Mouse (Mus musculus) stomach, embryonic 16.5 days (tissue): ENCODE measurements at regions not wholly inside any gene's neighbourhood (a gene's known extent, or its start where the extent isn't known, plus 50 kb on each side); places are given as distances from the start of the nearest gene placed in this dataset.

Experiments used
- ATAC-seq: fragments of 200-750 bp; cut with Nextera tagmentation; 2 replicates; pipeline ENCODE4 v1.8.0; 2017; ENCODE audit warnings: moderate number of reproducible peaks, moderate TSS enrichment; ENCODE audit not compliant: insufficient read depth, low FRiP score
- H3K27ac ChIP-seq: fragments of 300-500 bp; sonication (generic); 2 replicates; pipeline ENCODE4 v1.5.1; 2014; ENCODE audit warnings: low read length
- H3K27me3 ChIP-seq: fragments of 300-500 bp; sonication (generic); 2 replicates; pipeline ENCODE4 v1.6.1; 2014; ENCODE audit warnings: low read length, control low read depth, mixed read lengths; ENCODE audit not compliant: control insufficient read depth, insufficient read depth
- H3K36me3 ChIP-seq: fragments of 300-500 bp; sonication (generic); 2 replicates; pipeline ENCODE4 v1.6.1; 2014; ENCODE audit warnings: low read length; ENCODE audit not compliant: control insufficient read depth, insufficient read depth
- H3K4me1 ChIP-seq: fragments of 300-500 bp; sonication (generic); 2 replicates; pipeline ENCODE4 v1.6.1; 2014; ENCODE audit warnings: low read length, control low read depth, mixed read lengths; ENCODE audit not compliant: control insufficient read depth, insufficient read depth
- H3K4me2 ChIP-seq: fragments of 300-500 bp; sonication (generic); 2 replicates; pipeline ENCODE4 v1.6.1; 2014; ENCODE audit warnings: low read depth, low read length, mixed read lengths
- H3K4me3 ChIP-seq: fragments of 300-500 bp; sonication (generic); replicated peaks from 2 replicates; pipeline ENCODE4 v1.5.1; 2014; ENCODE audit warnings: mild to moderate bottlenecking, low read length
- H3K9ac ChIP-seq: fragments of 300-500 bp; sonication (generic); 2 replicates; pipeline ENCODE4 v1.6.1; 2014; ENCODE audit warnings: low read length
- H3K9me3 ChIP-seq: fragments of 300-500 bp; sonication (generic); replicated peaks from 2 replicates; pipeline ENCODE4 v1.6.1; 2016; ENCODE audit warnings: low read length, control low read depth; ENCODE audit not compliant: control insufficient read depth
- WGBS: fragments of 180-500 bp; shearing (Covaris S2); extraction: QIAGEN DNeasy Blood & Tissue Kit; methylation state at CpG from one replicate; pipeline ENCODE4 v1.1.7; 2014; 5-methylcytosine and 5-hydroxymethylcytosine counted together

DNA sequence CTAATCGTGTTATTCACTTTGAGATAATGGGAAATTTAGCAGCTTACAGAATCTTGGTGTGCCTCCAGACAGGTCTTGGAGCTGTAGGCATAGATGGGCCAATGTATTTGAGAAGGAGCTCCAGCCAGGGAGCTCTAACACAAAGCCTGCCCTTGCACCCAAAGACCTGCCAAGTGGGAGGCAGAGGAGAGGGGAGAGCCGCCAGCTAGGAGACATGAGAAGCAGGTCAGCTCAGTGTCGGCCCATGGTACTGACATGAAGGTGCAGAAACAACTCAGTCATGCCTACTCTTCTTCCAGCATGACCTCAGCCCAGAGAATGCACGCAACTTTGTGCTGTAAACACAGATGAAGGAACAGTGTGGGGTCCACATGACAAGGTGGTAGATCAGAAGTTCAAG is 128.8 kb downstream of the Ackr3 start:
- Histone ChIP-seq H3K27me3 (no peaks in the 10 kb centered on the region), H3K4me1 (peaks cover 9% of the 10 kb centered on the region; the same call in 1 of the 2 replicates), H3K9ac (no peak overlapping the region), H3K4me2 (no peak overlapping the region), H3K36me3 (no peaks in the 10 kb centered on the region), H3K27ac (no peak overlapping the region), H3K9me3 (no peaks in the 10 kb centered on the region), H3K4me3 (no peak overlapping the region)
- no peak for ATAC-seq
- 79% methylated on average over 4 of the region's 4 CpGs for WGBS

DNA sequence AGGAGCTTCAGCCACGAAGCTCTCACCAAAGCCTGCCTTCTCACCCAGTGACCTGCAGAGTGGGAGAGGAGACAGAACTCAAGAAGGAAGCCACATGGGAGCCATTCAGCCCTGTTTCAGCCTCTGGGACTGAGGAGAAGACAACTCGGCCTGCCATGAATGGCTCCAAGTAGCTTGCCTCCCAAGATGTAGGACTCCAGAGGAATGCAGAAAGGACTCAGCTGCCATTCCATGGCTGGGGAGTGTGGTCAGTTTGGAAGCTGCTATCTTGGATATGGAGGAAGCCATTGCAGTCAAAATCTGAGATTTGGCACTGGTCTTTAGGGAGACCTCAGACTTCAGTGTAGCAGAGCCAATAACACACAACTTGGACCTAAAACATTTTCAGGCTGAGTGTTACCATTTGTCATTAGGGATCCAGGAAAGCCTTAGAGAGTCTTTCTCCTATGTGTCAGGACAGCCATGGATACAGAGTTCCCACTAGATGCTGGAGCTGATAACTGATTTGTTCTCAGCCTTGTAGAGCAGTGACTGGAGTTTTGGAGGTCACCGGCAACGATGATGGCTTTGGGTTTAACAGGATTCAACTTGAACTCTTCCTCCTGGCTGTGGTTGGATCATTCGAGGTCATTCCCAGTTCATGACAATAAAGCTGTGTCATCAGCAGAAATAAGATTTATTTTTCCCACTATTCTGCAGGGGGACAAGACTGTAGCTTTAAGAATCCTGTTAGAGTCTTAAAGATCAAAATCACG is 130.1 kb downstream of the Ackr3 start:
- peak overlapping the region; percentile 21; the same call in 1 of the 2 replicates for H3K27ac ChIP-seq
- H3K9me3 ChIP-seq = no peaks in the 10 kb centered on the region
- no peak overlapping the region for H3K9ac ChIP-seq
- H3K4me2 ChIP-seq = no peak overlapping the region
- WGBS = 68% methylated on average over 6 of the region's 6 CpGs
- H3K36me3 ChIP-seq = no peaks in the 10 kb centered on the region
- H3K4me3 ChIP-seq = no peak overlapping the region
- H3K4me1 ChIP-seq = peaks cover 9% of the 10 kb centered on the region; the same call in 1 of the 2 replicates
- ATAC-seq = peak; percentile 19; the same call in 1 of the 2 replicates
- no peaks in the 10 kb centered on the region for H3K27me3 ChIP-seq

DNA sequence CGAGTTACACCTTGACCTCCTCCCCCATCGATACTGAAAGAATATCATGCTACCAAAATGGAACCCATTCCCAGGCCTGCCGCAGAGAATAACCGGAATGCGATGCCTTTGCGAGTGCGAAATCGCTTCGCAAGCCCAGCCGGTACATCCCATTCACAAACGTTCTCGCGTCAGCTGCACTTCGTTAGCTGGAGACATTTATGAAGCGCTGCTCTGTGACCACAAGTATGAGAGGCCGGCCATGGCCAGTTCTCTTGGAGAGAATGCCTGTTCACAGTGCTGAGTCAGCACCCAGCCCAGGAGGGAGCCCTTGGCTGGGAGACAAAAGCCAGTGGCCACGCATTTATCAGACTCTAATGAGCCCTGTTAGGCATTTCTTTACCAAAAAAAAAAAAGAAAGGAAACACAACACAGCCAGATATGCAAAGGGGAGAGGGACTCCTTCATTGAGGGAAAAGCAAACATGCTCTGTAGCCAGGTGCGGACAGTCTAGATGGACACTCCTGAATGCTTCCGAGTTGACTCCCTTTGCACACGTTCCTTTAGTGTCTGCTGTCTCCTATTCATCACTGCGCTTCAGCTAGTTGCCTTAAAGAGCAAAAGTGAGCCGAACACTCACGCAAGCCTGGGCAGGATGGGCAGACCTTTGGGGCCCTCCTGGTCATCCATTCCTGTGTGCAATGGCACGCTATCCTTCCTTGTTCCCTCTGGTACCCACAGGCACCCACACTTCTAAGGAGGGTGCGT is 131.4 kb downstream of the Ackr3 start:
- ATAC-seq = peak; percentile 74; the same call in 1 of the 2 replicates
- WGBS = 49% methylated on average over 25 of the region's 25 CpGs
- H3K27ac ChIP-seq = peak overlapping the region; percentile 30

DNA sequence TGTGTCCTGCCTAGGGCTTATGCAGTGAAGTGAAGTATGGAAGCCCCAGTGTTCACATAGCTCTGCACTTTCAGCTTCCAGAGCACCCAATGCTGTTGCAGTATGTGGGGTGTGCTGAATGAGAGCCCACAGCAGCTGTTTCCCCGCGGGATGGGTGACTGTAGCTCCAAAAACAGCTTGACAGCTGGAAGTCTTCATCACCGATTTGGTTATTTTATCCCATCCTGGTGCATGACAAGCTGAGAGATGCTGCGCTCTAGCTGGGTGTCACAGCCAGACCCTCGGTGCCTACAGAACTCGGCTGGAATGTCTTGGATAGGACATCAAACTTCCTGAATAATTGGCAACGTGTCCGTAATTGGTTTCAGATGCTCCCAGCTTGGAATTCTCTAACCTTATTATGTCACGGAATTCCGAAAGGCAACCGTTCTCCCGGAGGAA is 134.1 kb downstream of the Ackr3 start:
- H3K4me1 ChIP-seq = peaks cover 9% of the 10 kb centered on the region; the same call in 1 of the 2 replicates
- no peak overlapping the region for H3K4me3 ChIP-seq
- 51% methylated on average over 12 of the region's 12 CpGs for WGBS
- ATAC-seq = no peak
- H3K9ac ChIP-seq = no peak overlapping the region
- no peak overlapping the region for H3K4me2 ChIP-seq
- H3K9me3 ChIP-seq = 0 out of 2 replicates have a peak, but pooled peaks cover 2% of the 10 kb centered on the region
- H3K36me3 ChIP-seq = no peaks in the 10 kb centered on the region
- no peaks in the 10 kb centered on the region for H3K27me3 ChIP-seq
- H3K27ac ChIP-seq = no peak overlapping the region

More for the DNA sequence above, 131.4 kb downstream of the Ackr3 start:
- Histone ChIP-seq H3K9me3 (0 out of 2 replicates have a peak, but pooled peaks cover 1% of the 10 kb centered on the region), H3K4me2 (no peak overlapping the region), H3K27me3 (no peaks in the 10 kb centered on the region), H3K36me3 (no peaks in the 10 kb centered on the region), H3K4me1 (peaks cover 9% of the 10 kb centered on the region; the same call in 1 of the 2 replicates), H3K4me3 (no peak overlapping the region), H3K9ac (no peak overlapping the region)

DNA sequence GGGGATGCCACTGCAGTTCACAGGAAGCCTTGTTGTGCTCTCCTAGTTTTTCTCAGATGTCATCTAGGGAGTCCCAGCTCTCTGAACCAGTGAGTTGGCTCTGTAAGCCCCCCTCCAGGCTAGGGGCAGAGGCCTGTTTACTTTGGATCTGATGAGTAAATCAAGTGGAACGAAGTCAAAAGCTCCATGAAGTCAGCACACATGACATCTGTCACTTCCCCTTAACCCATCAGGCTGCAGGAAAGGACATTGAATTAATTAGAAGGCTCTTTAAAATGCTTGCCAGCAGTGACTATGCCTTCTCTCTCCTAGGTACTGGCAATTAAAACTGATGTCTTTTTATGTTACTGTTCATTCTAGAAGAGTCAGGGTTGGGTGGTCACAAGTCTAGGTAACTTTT is 138.6 kb downstream of the Ackr3 start:
- no peaks in the 10 kb centered on the region for H3K4me1 ChIP-seq
- H3K36me3 ChIP-seq = no peaks in the 10 kb centered on the region
- no peak overlapping the region for H3K4me2 ChIP-seq
- ATAC-seq = no peak
- H3K9ac ChIP-seq = no peak overlapping the region
- H3K27ac ChIP-seq = no peak overlapping the region
- H3K9me3 ChIP-seq = 0 out of 2 replicates have a peak, but pooled peaks cover 2% of the 10 kb centered on the region
- no peaks in the 10 kb centered on the region for H3K27me3 ChIP-seq
- WGBS = 26% methylated on average over 1 of the region's 1 CpGs
- H3K4me3 ChIP-seq = no peak overlapping the region

DNA sequence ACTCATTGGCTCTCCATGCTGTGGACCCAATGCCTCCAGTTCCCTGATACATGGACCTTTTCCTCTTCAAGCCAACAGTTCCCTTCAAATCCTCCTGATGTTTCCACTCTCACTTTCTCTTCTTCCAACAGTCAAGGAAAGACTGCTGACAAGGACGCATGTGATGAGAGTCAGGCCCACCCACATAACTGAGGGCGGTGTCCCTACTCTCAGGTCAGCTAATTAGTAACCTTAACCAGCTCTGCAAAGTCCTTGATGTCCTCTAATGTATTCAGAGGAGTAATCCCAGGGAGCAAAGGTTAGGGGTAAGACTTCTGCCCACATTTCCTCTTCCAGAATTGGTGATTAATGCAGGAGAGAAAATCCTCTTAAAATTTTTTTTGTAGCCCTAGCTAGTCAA is 139.7 kb downstream of the Ackr3 start:
- H3K9me3 ChIP-seq = 0 out of 2 replicates have a peak, but pooled peaks cover 2% of the 10 kb centered on the region
- no peak for ATAC-seq

DNA sequence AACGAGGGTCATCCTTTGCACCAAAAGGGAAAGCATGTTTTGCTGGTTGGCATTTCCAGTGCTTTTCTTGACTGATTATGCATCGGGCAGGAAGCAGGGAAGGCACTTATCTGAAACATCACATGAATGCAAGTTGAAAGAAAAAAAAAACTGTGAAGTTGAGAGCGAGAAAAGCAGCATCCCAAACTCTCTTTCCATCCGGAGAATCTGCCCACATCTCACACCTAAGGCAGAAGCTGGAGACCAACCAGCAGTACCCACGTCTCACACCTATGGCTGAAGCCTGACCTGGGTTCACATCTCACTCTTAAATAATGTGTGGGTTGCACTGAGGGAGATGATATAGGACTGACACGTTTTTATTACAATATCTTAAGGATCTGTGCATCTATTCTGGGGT is 143.3 kb downstream of the Ackr3 start:
- Histone ChIP-seq H3K36me3 (no peaks in the 10 kb centered on the region), H3K4me3 (no peak overlapping the region), H3K27ac (no peak overlapping the region), H3K4me2 (no peak overlapping the region), H3K27me3 (no peaks in the 10 kb centered on the region), H3K9ac (no peak overlapping the region), H3K4me1 (no peaks in the 10 kb centered on the region), H3K9me3 (no peaks in the 10 kb centered on the region)
- 58% methylated on average over 6 of the region's 6 CpGs for WGBS
- no peak for ATAC-seq

More for the DNA sequence above, 139.7 kb downstream of the Ackr3 start:
- no peak overlapping the region for H3K4me3 ChIP-seq
- no peaks in the 10 kb centered on the region for H3K4me1 ChIP-seq
- H3K9ac ChIP-seq = no peak overlapping the region
- no peaks in the 10 kb centered on the region for H3K36me3 ChIP-seq
- H3K27ac ChIP-seq = no peak overlapping the region
- WGBS = 61% methylated on average over 2 of the region's 2 CpGs
- H3K27me3 ChIP-seq = no peaks in the 10 kb centered on the region
- H3K4me2 ChIP-seq = no peak overlapping the region

DNA sequence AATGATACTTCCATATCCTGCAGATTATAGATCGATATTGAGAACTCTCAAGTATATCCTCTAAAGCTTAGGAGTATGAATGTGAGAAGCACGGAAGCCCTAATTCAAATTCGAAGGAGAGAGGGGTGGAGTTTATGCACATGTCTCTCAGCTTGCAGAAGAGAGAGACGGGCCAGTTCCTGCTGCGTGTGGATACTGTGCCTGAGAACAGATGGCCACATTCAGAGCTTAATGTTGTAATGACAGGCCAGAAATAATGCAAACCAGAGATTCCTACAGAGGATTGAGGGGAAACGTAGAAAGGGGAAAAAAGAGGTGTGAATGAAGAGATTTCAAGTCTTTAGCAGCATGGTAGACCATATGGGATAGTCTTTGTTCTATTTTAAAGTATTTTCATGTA is 145.8 kb downstream of the Ackr3 start:
- 37% methylated on average over 6 of the region's 6 CpGs for WGBS
- Histone ChIP-seq H3K4me2 (no peak overlapping the region), H3K27ac (no peak overlapping the region), H3K27me3 (no peaks in the 10 kb centered on the region), H3K4me1 (peaks cover 20% of the 10 kb centered on the region), H3K9me3 (no peaks in the 10 kb centered on the region), H3K36me3 (no peaks in the 10 kb centered on the region), H3K9ac (no peak overlapping the region), H3K4me3 (no peak overlapping the region)
- ATAC-seq = no peak

DNA sequence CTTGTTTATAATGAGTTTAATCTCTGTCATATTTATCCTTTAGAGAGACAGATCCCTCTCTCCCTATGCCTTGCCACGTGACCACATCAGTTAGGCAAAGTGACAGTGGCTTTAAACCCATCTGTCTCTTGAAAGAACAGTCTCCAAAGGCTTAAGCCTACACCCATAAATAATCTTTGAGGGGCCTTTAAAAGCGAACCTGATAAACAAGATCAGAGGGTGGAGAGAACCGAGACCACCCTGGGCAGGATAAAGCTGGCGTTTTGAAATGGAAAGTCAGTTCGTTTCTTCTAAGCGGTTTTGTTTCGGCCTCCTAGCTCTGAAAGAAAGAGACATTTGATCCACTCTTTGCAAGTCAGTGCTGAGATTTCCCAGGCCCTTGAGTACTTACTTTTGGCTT is 149.5 kb downstream of the Ackr3 start:
- H3K4me1 ChIP-seq = peaks cover 20% of the 10 kb centered on the region
- no peaks in the 10 kb centered on the region for H3K9me3 ChIP-seq
- 20% methylated on average over 7 of the region's 7 CpGs for WGBS
- H3K27me3 ChIP-seq = no peaks in the 10 kb centered on the region
- H3K9ac ChIP-seq = no peak overlapping the region
- ATAC-seq = peak; percentile 84; the same call in 1 of the 2 replicates
- H3K36me3 ChIP-seq = no peaks in the 10 kb centered on the region
- H3K4me3 ChIP-seq = no peak overlapping the region
- peak overlapping the region; percentile 70; the same call in 1 of the 2 replicates for H3K27ac ChIP-seq
- 0 out of 2 replicates have a peak overlapping the region, but pooled peaks have one; percentile 26 for H3K4me2 ChIP-seq
